Mouse (Mus musculus): ENCODE data around the gene Ushbp1.
"Not testable (repeated sequence)": the region's sequence is repeated elsewhere in the genome, so short reads cannot be mapped to it uniquely, and the experiment has no call there.

Ushbp1 gene

GRCm38 (mm10) chr8:71395629-71396028 is at the start of gene Ushbp1:
TSS of gene Ushbp1 (minus strand) at chr8:71395802.
- DNase-seq, result peak; percentile 74

- no peak for DNase-seq
These were observed 49.5 kb upstream of the Ushbp1 start for GRCm38 (mm10) chr8:71445096-71445495.

GRCm38 (mm10) chr8:71441404-71441803 is 45.8 kb upstream of the Ushbp1 start:
- peak; percentile 69 for DNase-seq

- DNase-seq, result no peak
These were observed 41.4 kb upstream of the Ushbp1 start for GRCm38 (mm10) chr8:71437041-71437440.

GRCm38 (mm10) chr8:71432935-71433334 is 37.3 kb upstream of the Ushbp1 start:
- DNase-seq, result not testable (repeated sequence)

DNA sequence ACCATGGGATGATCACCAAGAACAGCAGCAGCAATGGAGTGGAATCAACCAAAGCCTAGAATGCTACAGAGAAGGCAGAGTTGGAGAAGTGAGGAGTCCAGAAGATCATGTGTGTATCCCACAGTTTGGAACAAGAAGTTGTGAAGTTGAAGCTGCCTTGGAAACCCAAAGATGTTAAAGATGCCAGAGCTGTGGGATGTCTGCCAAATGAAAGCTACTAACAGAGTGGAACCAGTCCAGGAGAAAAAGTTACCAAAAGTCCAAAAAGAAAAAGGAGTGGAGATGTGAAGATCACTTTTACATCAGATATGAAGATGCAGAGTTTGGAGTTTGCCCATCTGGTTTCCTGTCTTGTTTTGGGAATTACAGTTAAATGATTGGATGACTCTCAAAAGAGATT is 26.5 kb upstream of the Ushbp1 start:
- DNase-seq, result no peak

DNA sequence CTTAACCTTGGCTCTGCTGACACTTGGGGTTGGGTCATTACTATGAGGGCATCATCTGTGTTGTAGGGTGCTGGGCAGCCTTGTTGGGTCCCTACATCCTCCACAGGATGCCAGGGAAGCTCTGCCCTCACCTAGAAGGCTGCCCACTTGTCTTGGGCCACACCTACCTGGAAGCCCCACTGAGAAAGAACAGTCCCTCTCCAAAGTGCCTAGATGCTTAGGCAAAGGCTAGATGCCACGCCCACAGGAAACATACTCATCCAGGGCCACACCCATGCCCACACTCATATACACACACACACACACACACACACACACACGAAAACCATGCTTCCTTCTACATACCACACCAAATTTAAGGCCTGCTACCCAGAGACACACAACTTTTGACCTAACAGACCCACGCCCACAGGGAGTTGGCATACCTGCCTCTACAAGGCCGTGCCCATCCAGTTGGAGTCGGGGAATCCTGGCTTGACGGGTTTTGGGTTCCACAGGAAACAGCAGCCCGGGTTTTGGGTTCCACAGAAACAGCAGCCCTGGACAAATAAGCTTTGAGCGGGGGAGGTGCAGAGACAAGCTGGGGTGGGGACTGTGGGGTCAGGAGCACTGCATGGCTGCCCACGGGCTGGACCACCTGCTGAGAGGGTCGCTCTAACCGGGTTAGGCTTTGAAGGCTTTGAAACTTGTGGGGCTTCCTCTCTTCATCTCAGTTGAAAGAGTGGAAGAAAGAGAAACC is 16.1 kb upstream of the Ushbp1 start:
- DNase-seq, result no peak

DNA sequence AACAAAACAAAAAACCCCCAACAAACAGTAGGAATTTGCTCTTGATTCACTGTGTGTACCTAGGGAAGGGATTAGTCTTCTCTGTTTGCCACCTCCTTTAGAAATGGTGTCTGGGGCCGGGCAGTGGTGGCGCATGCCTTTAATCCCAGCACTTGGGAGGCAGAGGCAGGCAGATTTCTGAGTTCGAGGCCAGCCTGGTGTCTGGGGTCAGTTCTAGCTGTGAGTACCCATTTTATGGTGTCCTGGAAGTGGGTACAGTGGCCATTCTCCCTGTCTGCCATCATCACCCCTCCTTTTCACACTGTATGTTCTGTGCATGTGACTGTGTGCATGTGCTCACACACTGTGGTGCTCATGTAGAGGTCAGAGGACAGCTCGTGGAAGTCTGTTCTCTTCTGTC is 12.6 kb upstream of the Ushbp1 start:
- DNase-seq, result no peak

DNA sequence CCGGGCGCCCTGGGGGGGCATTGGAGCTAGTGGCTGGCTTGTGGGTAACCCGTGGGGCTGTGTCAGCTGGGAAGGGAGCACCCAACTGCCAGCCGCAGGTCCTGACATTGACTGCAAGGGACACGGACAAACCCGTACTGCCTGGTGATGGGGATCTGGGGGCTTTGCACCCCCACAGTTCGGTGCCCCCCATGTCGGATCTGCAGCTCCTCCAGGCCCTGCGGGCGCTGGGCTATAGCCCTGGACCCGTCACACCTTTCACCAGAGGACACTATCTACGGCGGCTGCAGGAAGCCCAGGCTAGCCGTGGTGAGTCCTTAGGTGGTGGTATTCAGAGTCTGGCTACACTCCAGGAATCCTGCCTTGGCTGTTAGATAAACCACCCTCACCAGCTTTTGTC is 11.8 kb upstream of the Ushbp1 start:
- DNase-seq, result no peak

GRCm38 (mm10) chr8:71406099-71407015 is 10.8 kb upstream of the Ushbp1 start:
- peak; percentile 82 for DNase-seq

DNA sequence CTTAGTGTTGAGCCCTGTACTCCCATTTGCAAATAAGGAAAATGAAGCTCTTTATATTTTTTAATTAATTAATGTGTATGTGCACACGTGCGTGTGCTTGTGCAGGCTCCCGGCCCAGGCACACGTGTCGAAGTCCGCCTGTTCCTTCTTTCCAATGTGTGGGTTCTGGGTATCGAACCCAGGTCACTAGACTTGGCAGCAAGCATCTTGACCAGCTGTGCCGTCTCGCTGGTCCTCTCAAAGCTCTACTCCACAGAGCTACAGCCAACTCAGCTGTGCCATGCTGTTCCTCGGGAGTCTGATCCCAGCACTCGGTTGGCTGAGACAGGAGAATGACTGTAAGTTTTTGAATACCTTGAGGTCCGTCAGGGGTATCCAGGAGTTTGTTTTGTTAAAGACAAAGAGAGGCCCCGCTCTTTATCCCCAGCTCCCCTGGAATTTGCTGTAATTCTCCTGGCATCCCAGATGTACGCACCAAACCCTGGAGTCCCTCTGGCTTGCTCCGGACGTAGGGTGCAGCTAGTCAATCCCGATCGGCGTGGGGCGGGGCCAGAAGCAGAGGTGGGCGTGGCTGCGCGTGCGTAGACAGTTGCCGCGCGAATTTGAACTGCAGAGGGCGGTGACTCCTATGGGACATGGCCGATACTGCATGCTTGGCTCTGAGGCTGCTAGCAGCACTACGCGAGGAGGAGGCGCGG is 9.9 kb upstream of the Ushbp1 start, which contains the start of gene Ankle1:
Gene Ankle1, plus strand, starts transcription at position 610 of the 698 bp plus-strand sequence.
- peak; percentile 97 for DNase-seq

DNA sequence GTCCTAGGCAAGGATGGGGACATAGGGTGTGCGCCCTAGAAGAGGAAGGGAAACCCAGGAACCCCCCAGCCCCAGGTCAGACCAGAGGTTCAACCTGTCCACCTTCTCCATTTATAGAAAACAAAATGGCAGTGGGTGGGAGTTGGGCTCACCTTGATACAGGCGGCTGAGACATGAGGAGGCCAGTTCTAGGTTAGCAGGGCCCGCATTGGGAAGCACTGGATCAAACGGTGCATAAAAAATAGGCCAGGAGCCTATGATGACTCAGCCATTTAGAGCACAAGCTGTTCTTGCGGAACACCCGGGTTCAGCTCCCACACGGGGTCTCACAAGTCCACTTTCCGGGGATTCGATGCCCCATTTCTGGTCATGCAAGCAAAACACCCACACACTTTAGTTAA is 9.3 kb upstream of the Ushbp1 start:
- DNase-seq, result no peak

- no peak for DNase-seq
These were observed 8.4 kb upstream of the Ushbp1 start for GRCm38 (mm10) chr8:71404011-71404410.

- DNase-seq, result no peak
These were observed 7.7 kb upstream of the Ushbp1 start for GRCm38 (mm10) chr8:71403107-71403885.

- no peak for DNase-seq
These were observed 6.9 kb upstream of the Ushbp1 start for GRCm38 (mm10) chr8:71402446-71402964.

DNA sequence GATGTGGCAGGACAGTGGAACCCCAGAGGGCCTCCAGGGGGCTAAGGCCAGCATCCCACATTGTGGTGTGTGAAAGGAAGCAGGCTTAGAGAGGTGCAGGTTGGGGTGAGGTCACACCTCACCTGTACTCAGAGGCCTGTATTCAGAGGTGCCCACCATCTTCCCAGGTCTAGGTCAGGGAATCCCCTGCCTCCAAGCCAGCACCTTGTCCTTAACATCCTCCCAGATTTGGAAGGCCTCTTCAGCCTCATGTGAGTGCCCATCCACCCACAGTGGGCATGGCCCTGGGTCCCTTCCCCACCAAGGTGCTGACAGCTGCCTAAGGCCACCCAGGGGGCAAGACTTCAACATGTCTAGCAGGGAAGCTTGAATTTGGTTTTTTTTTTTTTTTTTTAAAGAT is 5.9 kb upstream of the Ushbp1 start:
- no peak for DNase-seq

DNA sequence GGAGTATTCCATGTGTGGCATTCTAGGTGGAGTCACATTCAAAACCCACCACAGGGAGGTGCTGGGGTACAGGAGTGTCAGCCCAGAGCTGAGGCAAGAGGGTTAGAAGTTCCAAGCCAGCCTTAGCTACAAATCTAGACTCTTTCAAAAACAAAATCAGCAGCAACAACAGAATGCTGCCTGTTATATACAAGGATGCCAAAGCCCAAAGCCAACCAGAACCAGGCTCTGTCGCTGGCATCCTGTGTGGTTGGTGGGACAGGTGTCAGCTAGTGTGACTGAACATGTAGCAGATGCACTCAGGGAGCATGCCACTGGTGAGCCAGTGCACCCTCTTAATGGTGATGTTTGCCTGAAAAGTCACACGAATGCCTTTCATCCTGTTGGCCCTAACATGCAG is 5.2 kb upstream of the Ushbp1 start:
- DNase-seq, result no peak

GRCm38 (mm10) chr8:71397701-71398100 is 2.1 kb upstream of the Ushbp1 start:
- no peak for DNase-seq

DNA sequence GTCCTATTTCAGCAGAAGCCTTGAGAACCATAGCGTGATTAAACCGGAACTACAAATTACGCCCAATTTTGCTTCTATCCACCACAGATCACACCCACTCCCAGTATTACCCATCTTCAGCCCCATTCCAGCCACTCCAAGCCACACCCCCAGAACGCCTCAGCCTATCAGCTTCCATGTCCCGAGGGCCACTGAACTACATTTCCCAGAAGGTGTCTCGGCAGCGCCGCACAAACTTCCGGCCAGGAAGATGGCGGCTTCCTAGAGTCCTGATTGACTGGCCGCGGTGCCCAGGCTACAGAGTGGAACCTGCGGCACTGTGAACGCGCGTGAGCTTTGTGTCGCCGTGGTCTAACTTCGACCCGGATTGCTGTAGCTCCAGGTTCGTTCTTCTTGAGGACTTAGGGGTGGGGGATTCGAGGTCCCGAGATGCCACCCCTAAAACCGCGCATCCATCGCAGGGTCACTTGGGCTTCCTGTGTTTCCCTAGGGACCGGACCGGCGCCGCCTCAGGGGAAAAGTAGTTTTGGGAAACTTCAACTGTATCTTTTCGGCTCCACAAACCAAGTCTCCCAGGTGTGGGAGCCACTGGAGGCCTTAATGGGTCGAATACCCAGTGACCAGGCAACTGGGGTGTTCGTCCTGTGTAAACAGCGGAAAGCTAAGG is 1.2 kb upstream of the Ushbp1 start, which contains the start of gene Babam1:
Gene Babam1, plus strand, starts transcription at position 223 of the 667 bp plus-strand sequence.
- DNase-seq, result peak; percentile 98

DNA sequence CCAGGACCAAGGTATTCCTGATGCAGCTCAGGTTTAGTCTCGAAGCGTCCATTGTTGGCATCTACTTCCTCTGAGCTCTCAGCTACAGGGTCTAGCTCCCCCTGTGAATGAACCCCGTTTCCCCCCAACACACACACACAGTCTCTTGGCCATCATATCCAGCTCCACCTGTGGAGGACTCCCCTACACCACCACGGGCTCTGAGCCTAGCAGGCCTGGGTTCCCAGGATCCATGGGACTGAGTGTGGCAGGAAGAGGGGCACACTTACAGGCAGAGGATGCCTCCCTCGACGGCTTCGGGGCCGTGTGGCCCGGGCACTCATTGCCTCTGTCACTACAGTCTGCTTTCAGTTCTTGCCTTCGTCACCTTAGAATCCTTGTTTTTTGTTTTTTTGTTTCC is 531 bp downstream of the Ushbp1 start:
- no peak for DNase-seq

GRCm38 (mm10) chr8:71394481-71394880 is 1.1 kb downstream of the Ushbp1 start:
- DNase-seq, result no peak
